Mouse (Mus musculus) CH12F3 (cell line): ENCODE results near the gene H2-M10.2.
"Not testable (repeated sequence)": the region's sequence is repeated elsewhere in the genome, so short reads cannot be mapped to it uniquely, and the experiment has no call there.

Experiments used
- in situ Hi-C: fragments of 300-500 bp; cut with MboI; formaldehyde crosslinking; loops from 2 replicates; pipeline ENCODE4 v1.14.3; 2020; ENCODE audit warnings: low sequenced_read_pairs

The H2-M10.2 gene

GRCm38 (mm10) chr17:36286390-36286789, at the start of gene H2-M10.2:
TSS of gene H2-M10.2 (minus strand) at chr17:36286490.
- in situ Hi-C loops: no loop called here

- in situ Hi-C loops: no loop called here
Observed at GRCm38 (mm10) chr17:36326055-36326454, 39.8 kb upstream of the H2-M10.2 start, which contains the start of gene H2-M10.1. TSS of gene H2-M10.1 (minus strand) at chr17:36326155.

- in situ Hi-C loops: no loop called here
Observed at GRCm38 (mm10) chr17:36315689-36316253, 29.5 kb upstream of the H2-M10.2 start.

GRCm38 (mm10) chr17:36315041-36315688, 28.9 kb upstream of the H2-M10.2 start:
- in situ Hi-C loops: no loop called here

- in situ Hi-C loops: no loop called here
Observed at GRCm38 (mm10) chr17:36314511-36314910, 28.2 kb upstream of the H2-M10.2 start.

- in situ Hi-C loops: no loop called here
Observed at GRCm38 (mm10) chr17:36309293-36309692, 23.0 kb upstream of the H2-M10.2 start.

- in situ Hi-C loops: not testable (repeated sequence)
Observed at GRCm38 (mm10) chr17:36308855-36309254, 22.6 kb upstream of the H2-M10.2 start.

- in situ Hi-C loops: no loop called here
Observed at GRCm38 (mm10) chr17:36281521-36282245, 4.6 kb downstream of the H2-M10.2 start.

GRCm38 (mm10) chr17:36274776-36275175, 11.5 kb downstream of the H2-M10.2 start:
- in situ Hi-C loops: no loop called here

- in situ Hi-C loops: no loop called here
Observed at GRCm38 (mm10) chr17:36273796-36274195, 12.5 kb downstream of the H2-M10.2 start.

GRCm38 (mm10) chr17:36272643-36273366, 13.5 kb downstream of the H2-M10.2 start:
- in situ Hi-C loops: no loop called here

- in situ Hi-C loops: no loop called here
Observed at GRCm38 (mm10) chr17:36271586-36272256, 14.6 kb downstream of the H2-M10.2 start, which contains the start of gene Trim39. TSS of gene Trim39 (minus strand) at chr17:36272247.

- in situ Hi-C loops: no loop called here
Observed at GRCm38 (mm10) chr17:36270956-36271585, 15.2 kb downstream of the H2-M10.2 start.

- in situ Hi-C loops: no loop called here
Observed at GRCm38 (mm10) chr17:36265834-36266233, 20.5 kb downstream of the H2-M10.2 start.

GRCm38 (mm10) chr17:36264273-36264925, 21.9 kb downstream of the H2-M10.2 start:
- in situ Hi-C loops: no loop called here

- in situ Hi-C loops: no loop called here
Observed at GRCm38 (mm10) chr17:36261511-36262166, 24.7 kb downstream of the H2-M10.2 start.

GRCm38 (mm10) chr17:36257969-36258368, 28.3 kb downstream of the H2-M10.2 start, which contains the start of gene Rpp21:
TSS of gene Rpp21 (minus strand) at chr17:36258069.
- in situ Hi-C loops: no loop called here

- in situ Hi-C loops: no loop called here
Observed at GRCm38 (mm10) chr17:36257241-36257947, 28.9 kb downstream of the H2-M10.2 start.
